Mouse (Mus musculus) lung, embryonic 14.5 days (tissue): ENCODE data around the gene Apol6. TPM values are rescaled to one million over a fixed set of nuclear protein-coding genes. Genes with fewer than 3 reads are reported as not detected.

Source experiments
- ATAC-seq: fragments of 200-750 bp; cut with Nextera tagmentation; 2 replicates; pipeline ENCODE4 v1.8.0; 2017; ENCODE audit warnings: mild to moderate bottlenecking, moderate TSS enrichment, moderate library complexity; ENCODE audit not compliant: insufficient read depth
- DNase-seq: peaks from one replicate; pipeline ENCODE4 v3.0.0-alpha.2; 2015
- H3K27ac ChIP-seq: fragments of 300-500 bp; sonication (generic); 2 replicates; pipeline ENCODE4 v1.5.1; 2014; ENCODE audit warnings: low read depth, mild to moderate bottlenecking, moderate library complexity
- H3K27me3 ChIP-seq: fragments of 300-500 bp; sonication (generic); 2 replicates; pipeline ENCODE4 v1.6.1; 2014; ENCODE audit warnings: low read length, control low read depth; ENCODE audit not compliant: insufficient read depth
- H3K36me3 ChIP-seq: fragments of 300-500 bp; sonication (generic); 2 replicates; pipeline ENCODE4 v1.6.1; 2014; ENCODE audit warnings: control low read depth; ENCODE audit not compliant: insufficient read depth
- H3K4me1 ChIP-seq: fragments of 300-500 bp; sonication (generic); 2 replicates; pipeline ENCODE4 v1.6.1; 2014; ENCODE audit warnings: antibody characterized with exemption, control low read depth; ENCODE audit not compliant: insufficient read depth
- H3K4me2 ChIP-seq: fragments of 300-500 bp; sonication (generic); 2 replicates; pipeline ENCODE4 v1.6.1; 2014; ENCODE audit warnings: mild to moderate bottlenecking
- H3K4me3 ChIP-seq: fragments of 300-500 bp; sonication (generic); 2 replicates; pipeline ENCODE4 v1.5.1; 2014; ENCODE audit warnings: low read depth, low read length
- H3K9ac ChIP-seq: fragments of 300-500 bp; sonication (generic); 2 replicates; pipeline ENCODE4 v1.6.1; 2014
- H3K9me3 ChIP-seq: fragments of 300-500 bp; sonication (generic); 2 replicates; pipeline ENCODE4 v1.6.1; 2016; ENCODE audit warnings: low read depth, low read length, control low read depth
- CTCF ChIP-seq: IDR thresholded peaks from 2 replicates; pipeline ENCODE4 v1.5.1; 2016; ENCODE audit warnings: antibody characterized with exemption, low read depth
- WGBS: fragments of 180-500 bp; shearing (Covaris S2); extraction: QIAGEN DNeasy Blood & Tissue Kit; methylation state at CpG from one replicate; pipeline ENCODE4 v1.1.7; 2014; 5-methylcytosine and 5-hydroxymethylcytosine counted together
- polyA plus RNA-seq: library from polyadenylated mRNA; unstranded; fragments of >200 nt; fragmentation: Nextera tagmentation; extraction: Ambion mirVana; gene quantifications from 2 replicates; pipeline ENCODE4 v1.2.1, GENCODE M21; 2014

Apol6 gene
- polyA plus RNA-seq, 1 experiment from 2014 or later = 0.09 TPM

DNA sequence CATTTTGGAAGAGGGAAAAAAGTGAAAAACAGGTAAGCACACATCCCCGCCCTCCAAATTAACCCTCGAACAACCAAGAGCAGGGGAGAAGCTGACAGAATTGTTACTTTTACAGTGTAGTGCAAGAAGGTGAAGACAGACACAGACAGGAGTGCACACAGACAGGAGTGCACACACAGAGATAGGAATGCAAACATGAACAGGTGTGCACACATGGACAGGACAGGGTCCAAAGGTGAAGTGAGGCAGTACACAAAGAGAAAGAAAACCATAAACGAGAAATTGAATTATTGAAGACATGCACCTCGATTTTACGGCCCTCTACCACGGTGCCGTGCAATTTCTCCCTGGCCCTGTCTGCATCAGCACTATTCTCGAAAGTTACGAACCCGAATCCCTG lies 60.7 kb downstream of the Apol6 start:
- 71% methylated on average over 10 of the region's 10 CpGs for WGBS
- Histone ChIP-seq H3K27ac (no peak overlapping the region), H3K4me3 (no peak overlapping the region), H3K4me2 (no peak overlapping the region), H3K4me1 (no peaks in the 10 kb centered on the region), H3K9me3 (no peaks in the 10 kb centered on the region), H3K9ac (no peak overlapping the region), H3K36me3 (peaks cover 49% of the 10 kb centered on the region), H3K27me3 (no peaks in the 10 kb centered on the region)
- ATAC-seq (no peak), DNase-seq (no peak)
- TF ChIP-seq CTCF = no peak

Other genes with a start within 250 kb of the Apol6 start
- 24.9 TPM in 2 replicates for gene Zfp251, start 173.3 kb upstream of the Apol6 start, polyA plus RNA-seq
- 10.8 and 12.4 TPM in 2 replicates for gene Zfp7, start 165.5 kb upstream of the Apol6 start, polyA plus RNA-seq
- gene Gm49527, start 165.4 kb upstream of the Apol6 start, polyA plus RNA-seq = not detected in 2 replicates
- 17.8 and 17.9 TPM in 2 replicates for gene Zfp647, start 119.3 kb upstream of the Apol6 start, polyA plus RNA-seq
- 81.0 and 85.2 TPM in 2 replicates for gene 1110038F14Rik, start 96.2 kb upstream of the Apol6 start, polyA plus RNA-seq
- gene Mb, start 5.9 kb downstream of the Apol6 start, polyA plus RNA-seq = 0.51 and 1.3 TPM in 2 replicates